Mouse (Mus musculus) retina, embryonic 14.5 days (tissue): Measurements from ENCODE around the gene Cnga2.
"Not testable (repeated sequence)": the region's sequence is repeated elsewhere in the genome, so short reads cannot be mapped to it uniquely, and the experiment has no call there.

Source experiments
- DNase-seq: peaks from one replicate; pipeline ENCODE4 v3.0.0-alpha.2; 2015; ENCODE audit warnings: low spot score

Cnga2 gene

GRCm38 (mm10) chrX:71991549-71991948, at the start of gene Cnga2:
Cnga2 (plus strand) TSS chrX:71991849.
- no peak for DNase-seq

- peak; percentile 71 for DNase-seq
Observed at GRCm38 (mm10) chrX:71946631-71947030, 45.0 kb upstream of the Cnga2 start.

DNA sequence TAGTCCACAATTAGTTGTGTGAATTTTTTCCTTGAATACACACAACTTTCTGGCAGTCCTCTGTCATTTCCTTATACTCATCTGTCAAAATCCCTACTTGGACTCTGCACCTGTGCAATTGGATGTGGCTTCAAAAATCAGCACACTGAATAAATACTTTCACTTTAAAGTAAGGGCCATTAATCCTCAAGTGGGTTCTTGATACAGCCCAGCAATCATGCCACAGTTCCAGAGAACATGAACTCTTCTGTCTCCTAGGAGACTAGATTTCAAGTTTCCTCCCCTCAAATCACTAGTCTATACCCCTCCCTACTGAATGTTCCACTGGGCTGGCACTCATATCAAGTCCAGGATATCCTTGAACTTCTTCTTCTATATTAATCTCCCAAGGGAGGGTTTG, 33.3 kb upstream of the Cnga2 start:
- DNase-seq: no peak

DNA sequence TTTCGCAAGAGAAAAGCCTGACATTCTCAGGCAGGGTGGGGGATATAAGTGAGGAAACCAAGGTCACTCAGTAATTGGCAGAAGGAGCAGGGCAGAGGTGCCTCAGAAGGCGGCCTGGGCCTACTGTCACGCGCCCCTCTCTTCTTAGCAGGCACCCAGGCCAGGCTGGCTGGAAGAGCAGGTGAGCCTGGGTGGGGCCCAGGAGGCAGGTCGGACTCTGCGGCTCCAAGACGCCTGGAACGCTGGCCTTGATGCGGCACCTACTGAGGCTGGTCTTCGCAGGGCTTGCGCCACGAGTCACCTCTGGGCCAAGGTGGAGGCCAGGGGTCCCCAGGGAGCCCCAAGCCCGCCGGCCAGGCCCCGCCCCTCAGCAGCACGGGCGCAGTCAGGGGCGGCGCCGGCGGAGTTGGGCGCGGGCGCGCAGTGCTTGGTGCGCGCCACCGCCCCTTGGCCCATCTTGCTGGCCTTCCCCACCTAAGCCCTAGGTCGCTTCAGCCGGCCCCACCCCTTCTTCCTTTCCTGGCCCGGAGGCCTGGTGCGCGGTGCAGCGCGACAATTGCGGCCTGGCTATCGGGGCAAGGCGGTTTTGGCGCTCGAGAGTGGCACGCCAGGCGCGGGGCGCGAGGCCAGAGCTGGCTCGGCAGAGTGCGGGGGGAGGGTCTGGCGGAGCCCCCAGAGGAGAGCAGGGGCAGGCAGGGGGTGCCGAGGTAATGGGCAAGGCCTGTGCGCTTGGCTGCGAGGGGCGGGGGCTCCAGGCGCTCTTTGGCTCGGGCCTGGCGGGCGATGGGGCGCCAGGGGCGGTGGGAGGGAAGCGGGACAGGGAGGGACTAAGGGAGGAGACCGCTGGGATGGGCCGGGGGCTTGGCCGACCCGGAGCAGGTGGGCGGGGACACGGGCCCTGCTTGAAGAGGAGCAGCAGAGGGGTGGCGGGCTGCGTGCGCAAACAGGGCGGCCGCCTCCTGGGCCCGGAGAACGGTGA, 29.3 kb upstream of the Cnga2 start, which contains the start of gene Prrg3:
Gene Prrg3, plus strand, starts transcription at position 552 of the 979 bp plus-strand sequence.
- peak; percentile 72 for DNase-seq

- DNase-seq: peak; percentile 2
Observed at GRCm38 (mm10) chrX:71963275-71963912, 28.3 kb upstream of the Cnga2 start.

GRCm38 (mm10) chrX:71968216-71968615, 23.4 kb upstream of the Cnga2 start:
- no peak for DNase-seq

- no peak for DNase-seq
Observed at GRCm38 (mm10) chrX:71968816-71969215, 22.8 kb upstream of the Cnga2 start.

GRCm38 (mm10) chrX:71971325-71971724, 20.3 kb upstream of the Cnga2 start:
- DNase-seq: no peak

DNA sequence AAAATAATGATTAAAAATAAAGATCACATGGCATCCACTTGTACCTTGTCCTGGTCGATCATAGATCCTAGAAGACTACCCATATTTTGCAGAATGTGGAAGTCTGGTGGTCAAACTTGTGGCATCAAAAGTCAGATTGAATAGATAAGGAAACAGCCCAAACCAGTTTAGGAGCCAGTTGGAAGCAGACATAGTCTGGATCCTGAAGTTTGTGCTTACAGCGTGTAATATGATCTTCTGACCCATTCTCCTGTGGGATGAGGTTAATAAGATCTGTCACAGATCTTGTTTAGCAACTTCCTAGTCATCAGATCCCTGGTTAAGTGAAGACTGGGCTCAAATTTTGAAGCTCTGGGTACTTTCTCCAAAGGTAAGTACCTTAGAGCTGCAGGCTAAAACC, 19.0 kb upstream of the Cnga2 start, which contains the start of gene Fate1:
Gene Fate1, plus strand, starts transcription at position 301 of the 400 bp plus-strand sequence.
- DNase-seq: no peak

DNA sequence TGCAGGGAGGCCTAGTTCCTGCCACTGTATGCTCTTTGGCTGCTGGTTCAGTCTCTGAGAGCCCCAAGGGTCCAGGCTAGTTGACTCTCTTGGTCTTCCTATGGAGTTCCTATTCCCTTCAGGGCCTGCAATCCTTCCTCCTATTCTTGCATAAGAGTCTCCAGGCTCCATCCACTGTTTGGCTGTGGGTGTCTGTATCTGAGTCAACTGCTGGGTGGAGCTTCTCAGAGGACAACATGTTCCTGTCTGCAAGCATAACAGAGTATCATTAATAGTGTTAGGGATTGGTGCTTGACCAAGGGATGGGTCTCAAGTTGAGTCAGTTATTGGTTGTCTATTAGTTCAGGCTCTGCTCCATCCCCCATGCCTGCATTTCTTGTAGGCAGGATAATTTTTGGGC, 14.0 kb upstream of the Cnga2 start:
- not testable (repeated sequence) for DNase-seq

DNA sequence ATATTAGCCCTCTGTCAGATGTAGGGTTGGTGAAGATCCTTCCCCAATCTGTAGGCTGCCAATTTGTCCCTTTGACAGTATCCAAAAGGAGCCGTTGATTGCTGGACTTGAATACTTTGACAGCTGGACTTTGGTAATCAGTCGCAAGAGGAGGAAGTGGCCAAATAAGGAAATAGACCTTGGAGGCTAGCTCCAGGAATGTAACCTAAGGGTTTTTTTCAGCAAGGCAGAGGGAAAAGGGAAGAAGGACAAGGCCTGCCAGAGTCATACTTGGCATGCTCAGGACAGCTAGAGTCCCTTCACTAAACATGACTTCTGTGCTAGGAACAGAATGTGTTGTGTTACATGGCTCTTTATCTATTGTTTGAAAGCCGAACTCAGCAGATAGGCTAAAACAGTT, 11.2 kb upstream of the Cnga2 start:
- no peak for DNase-seq

- DNase-seq: no peak
Observed at GRCm38 (mm10) chrX:71981322-71981721, 10.3 kb upstream of the Cnga2 start.

GRCm38 (mm10) chrX:71983205-71983604, 8.4 kb upstream of the Cnga2 start:
- DNase-seq: no peak

DNA sequence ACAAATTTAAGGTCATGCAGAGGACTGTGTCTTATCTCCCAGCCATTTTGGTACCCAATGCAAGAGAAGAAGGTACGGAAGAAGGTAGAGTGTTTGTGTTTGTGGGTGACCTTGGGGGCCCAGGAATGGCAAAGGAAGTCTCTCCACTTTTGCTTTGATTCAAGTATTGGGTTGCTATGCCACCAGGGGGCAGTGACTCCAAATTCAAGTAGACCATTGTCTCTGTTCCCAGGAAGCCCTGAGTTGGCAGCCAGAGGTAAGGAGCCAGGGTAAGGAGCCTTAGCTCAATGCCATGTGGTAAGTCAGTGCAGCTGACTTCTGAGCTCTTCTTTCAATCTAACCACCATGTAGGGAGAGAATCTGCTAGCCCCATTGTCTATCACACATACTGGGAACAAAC, 7.9 kb upstream of the Cnga2 start:
- DNase-seq: peak; percentile 7

DNA sequence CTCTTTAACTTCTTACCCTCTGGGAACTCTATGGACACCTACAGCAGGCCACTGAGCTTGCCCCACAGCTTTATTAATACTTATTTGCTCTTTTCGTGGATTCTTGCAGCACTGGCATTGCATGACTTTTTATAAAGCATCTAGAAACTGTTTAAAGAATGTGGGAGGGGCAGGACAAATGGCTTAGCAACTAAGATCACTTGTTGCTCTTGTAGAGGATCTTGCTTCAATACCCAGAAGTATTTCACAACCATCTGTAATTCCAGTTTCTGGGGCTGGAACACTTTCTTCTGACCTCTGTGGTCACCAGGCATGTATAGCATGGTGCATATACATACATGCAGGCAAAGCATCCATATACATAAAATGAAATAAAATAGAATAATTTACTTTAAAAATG, 4.3 kb downstream of the Cnga2 start:
- DNase-seq: no peak

GRCm38 (mm10) chrX:72009930-72010329, 18.3 kb downstream of the Cnga2 start:
- no peak for DNase-seq

DNA sequence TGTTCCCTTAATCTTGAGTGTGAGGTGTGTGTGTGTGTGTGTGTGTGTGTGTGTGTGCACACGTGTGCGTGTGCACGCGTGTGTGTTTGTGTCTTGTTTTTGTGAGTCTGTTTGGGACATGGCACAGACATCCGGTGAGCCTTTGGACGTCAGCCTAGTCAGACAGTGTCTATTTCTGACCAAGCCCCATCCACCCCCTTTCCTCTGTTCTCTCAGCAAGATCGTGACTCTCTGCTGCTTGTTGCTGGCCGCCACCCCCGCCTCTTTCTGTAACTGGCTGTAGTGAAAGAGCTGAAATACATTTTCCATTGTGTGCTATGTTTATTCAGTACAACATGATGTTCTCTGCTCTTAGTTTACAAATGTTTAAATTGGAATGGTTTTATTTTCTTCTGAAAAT, 20.6 kb downstream of the Cnga2 start:
- no peak for DNase-seq

GRCm38 (mm10) chrX:72012804-72013203, 21.2 kb downstream of the Cnga2 start:
- DNase-seq: peak; percentile 62

DNA sequence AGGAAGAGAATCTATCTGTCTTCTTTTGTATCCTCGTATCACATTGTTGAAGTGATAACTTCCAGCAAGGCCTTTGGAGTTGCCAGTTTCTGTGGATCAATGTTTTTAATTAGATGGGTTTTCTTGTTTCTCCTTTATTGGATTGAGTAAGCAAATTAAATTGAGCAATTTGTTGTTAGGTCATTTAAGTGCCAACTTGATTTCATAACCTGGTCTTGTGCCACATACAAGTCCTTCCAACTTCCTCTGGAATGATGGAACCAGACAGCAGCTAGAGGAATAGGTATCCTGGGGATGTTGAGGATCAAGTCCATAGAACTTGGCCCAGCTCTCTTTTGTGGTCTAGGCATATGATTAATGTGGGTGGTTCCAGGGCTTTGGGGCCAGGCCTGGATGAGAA, 30.6 kb downstream of the Cnga2 start:
- DNase-seq: no peak

DNA sequence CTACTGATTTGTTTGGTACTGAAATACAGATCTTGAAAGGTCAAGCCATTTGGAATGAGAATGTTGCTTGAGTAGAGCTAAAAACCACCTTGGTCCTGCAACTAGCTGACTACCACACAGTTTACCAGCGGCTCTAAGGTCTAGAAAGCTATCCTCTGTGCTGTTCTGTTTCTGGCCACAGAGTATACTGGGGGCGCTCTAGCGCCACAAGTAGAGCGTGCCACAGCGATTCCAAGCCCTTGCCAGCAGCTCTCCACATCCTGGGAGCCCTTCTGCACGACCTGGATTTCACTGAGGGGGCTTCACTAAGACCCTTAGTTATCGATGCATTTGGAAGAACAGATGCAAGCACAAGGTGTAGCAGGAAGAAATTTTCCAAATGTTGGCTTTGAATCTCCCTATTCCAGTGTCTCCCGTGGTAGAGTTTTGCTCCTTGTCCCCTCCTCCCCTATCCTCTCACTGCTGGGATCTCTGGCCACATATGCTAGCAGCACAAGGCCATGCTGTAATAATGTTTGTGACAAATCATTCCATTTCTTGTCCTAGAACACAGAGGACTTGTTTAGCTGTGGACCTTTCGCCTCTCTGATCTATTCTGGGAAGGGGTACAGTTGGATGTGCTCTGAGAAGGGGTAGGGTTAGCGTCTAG, 31.2 kb downstream of the Cnga2 start:
- DNase-seq: peak; percentile 69

GRCm38 (mm10) chrX:72023542-72023941, 31.9 kb downstream of the Cnga2 start:
- no peak for DNase-seq

DNA sequence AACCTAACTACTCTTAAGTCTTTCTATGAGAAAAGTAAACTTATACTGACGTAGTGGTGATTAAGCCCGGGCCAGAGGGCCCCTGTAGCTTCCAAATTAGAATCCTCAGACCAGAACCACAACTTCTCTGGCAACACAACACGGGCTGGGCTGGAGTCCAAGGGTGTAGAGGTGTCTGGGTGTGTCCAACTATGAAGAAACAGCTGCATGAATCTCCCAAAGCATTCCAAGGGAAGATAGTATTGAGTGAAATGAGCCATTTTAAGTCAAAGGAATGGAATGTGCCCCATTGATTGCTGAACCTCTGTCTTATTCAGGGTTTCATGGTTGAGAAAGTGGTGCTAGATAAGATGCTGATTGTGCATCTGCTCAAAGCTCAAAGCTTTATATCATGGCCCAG, 52.4 kb downstream of the Cnga2 start:
- no peak for DNase-seq

DNA sequence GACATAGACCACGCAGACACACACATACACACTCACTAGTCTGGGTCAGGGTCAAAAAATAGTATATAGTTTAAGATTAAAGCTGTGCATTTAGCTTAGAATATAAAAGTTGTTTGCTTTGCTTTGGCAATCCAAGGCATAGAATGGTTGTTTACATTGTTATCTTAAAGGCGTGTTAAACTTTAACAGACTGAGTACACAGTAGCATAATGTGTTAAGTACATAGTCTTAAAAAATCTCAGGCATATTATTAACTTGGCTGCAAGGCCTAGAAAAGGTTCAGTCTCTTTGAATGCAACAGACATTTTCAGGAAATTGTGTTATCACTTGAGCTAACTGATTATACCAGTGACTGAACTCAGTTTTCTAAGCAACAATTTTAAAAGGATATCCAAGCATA, 56.3 kb downstream of the Cnga2 start:
- no peak for DNase-seq
